Mouse (Mus musculus) brain, embryonic 14.5 days (tissue): ENCODE results near the gene Iqch.

Source experiments
- CTCF ChIP-seq: fragments of 200-500 bp; IDR thresholded peaks from 2 replicates; pipeline ENCODE4 v1.5.1; 2012; ENCODE audit warnings: inconsistent platforms, mild to moderate bottlenecking, moderate library complexity, borderline replicate concordance; ENCODE audit not compliant: insufficient read depth, insufficient read length; ENCODE audit errors: extremely low read depth
- POLR2A ChIP-seq: fragments of 200-500 bp; IDR thresholded peaks from 2 replicates; pipeline ENCODE4 v1.6.1; 2012; ENCODE audit warnings: mild to moderate bottlenecking, inconsistent platforms, borderline replicate concordance; ENCODE audit not compliant: poor library complexity, insufficient read depth, insufficient read length, severe bottlenecking; ENCODE audit errors: extremely low read depth

DNA sequence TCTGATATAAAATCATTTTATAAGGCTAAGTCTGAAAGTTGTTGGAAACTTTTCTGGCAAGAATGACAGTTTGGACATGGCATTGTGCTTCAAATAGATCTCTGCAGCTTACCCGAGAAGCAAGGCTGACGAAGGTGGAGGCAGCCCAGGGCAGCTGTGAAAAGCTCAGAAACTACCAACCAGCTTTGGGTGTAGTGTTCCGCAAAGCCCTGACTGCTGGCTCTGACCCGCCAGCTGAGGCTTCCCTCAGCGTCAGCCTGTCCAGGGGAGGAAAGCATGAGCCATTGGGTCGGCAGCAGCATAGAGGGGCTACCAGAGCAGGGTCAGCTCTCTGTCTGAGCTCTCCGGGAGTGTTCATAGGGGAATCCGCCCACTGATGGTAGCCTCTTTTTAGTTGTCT, 7.0 kb upstream of the Iqch start:
- TF ChIP-seq POLR2A, result no peak
- no peak for TF ChIP-seq CTCF
